Mouse (Mus musculus) skeletal muscle tissue, adult 2 months (tissue): ENCODE measurements at regions not wholly inside any gene's neighbourhood (a gene's known extent, or its start where the extent isn't known, plus 50 kb on each side); places are given as distances from the start of the nearest gene placed in this dataset.

ENCODE experiments used
- DNase-seq: peaks from one replicate; pipeline ENCODE4 v3.0.0-alpha.2; 2012; ENCODE audit warnings: low read depth, low spot score

GRCm38 (mm10) chr13:28409609-28409902 lies 152.2 kb downstream of the Gm11361 start:
- DNase-seq = no peak

GRCm38 (mm10) chr13:28408868-28409608 lies 151.7 kb downstream of the Gm11361 start:
- no peak for DNase-seq

- no peak for DNase-seq
Measured at GRCm38 (mm10) chr13:28400459-28400858, 143.1 kb downstream of the Gm11361 start.
